Mouse (Mus musculus) embryonic facial prominence, embryonic 10.5 days (tissue): ENCODE data around the gene Arhgef39. TPM values are rescaled to one million over a fixed set of nuclear protein-coding genes. Genes with fewer than 3 reads are reported as not detected.
A peak's percentile ranks its signal among the peaks of the same experiment; 100 is the strongest.

Source experiments
- DNase-seq: peaks from one replicate; pipeline ENCODE4 v3.0.0-alpha.2; 2017; ENCODE audit warnings: low spot score
- H3K27ac ChIP-seq: fragments of 300-500 bp; sonication (generic); replicated peaks from 2 replicates; pipeline ENCODE4 v1.5.1; 2016; ENCODE audit warnings: mild to moderate bottlenecking
- H3K27me3 ChIP-seq: fragments of 300-500 bp; sonication (generic); replicated peaks from 2 replicates; pipeline ENCODE4 v1.6.1; 2016; ENCODE audit warnings: low read depth, mild to moderate bottlenecking; ENCODE audit not compliant: poor library complexity, severe bottlenecking
- H3K36me3 ChIP-seq: fragments of 300-500 bp; sonication (generic); replicated peaks from 2 replicates; pipeline ENCODE4 v1.6.1; 2016; ENCODE audit warnings: mild to moderate bottlenecking, moderate library complexity
- H3K4me1 ChIP-seq: fragments of 300-500 bp; sonication (generic); 2 replicates; pipeline ENCODE4 v1.6.1; 2016
- H3K4me3 ChIP-seq: fragments of 300-500 bp; sonication (generic); 2 replicates; pipeline ENCODE4 v1.5.1; 2016; ENCODE audit warnings: mild to moderate bottlenecking, moderate library complexity
- H3K9me3 ChIP-seq: fragments of 300-500 bp; sonication (generic); 2 replicates; pipeline ENCODE4 v1.6.1; 2016; ENCODE audit warnings: mild to moderate bottlenecking
- WGBS: fragments of 180-500 bp; shearing (Covaris S2); methylation state at CpG from one replicate; pipeline ENCODE4 v1.1.7; 2016; 5-methylcytosine and 5-hydroxymethylcytosine counted together
- polyA plus RNA-seq: library from polyadenylated mRNA; unstranded; fragments of >200 nt; fragmentation: Nextera tagmentation; extraction: Ambion mirVana; gene quantifications from 2 replicates; pipeline ENCODE4 v1.2.1, GENCODE M21; 2016

The Arhgef39 gene
- polyA plus RNA-seq, 1 experiment from 2014 or later, result 48.2 TPM

- Histone ChIP-seq H3K9me3 (no peaks in the 10 kb centered on the region), H3K4me1 (peaks cover 75% of the 10 kb centered on the region), H3K27me3 (peaks cover 70% of the 10 kb centered on the region), H3K36me3 (peaks cover 30% of the 10 kb centered on the region), H3K27ac (no peak overlapping the region), H3K4me3 (peak overlapping the region; percentile 39)
- WGBS, result 13% methylated on average over 6 of the region's 6 CpGs
- peak; percentile 88 for DNase-seq
These were observed 20.5 kb upstream of the Arhgef39 start for GRCm38 (mm10) chr4:43519956-43520355.

GRCm38 (mm10) chr4:43519551-43519950 is 20.1 kb upstream of the Arhgef39 start:
- 12% methylated on average over 10 of the region's 10 CpGs for WGBS
- DNase-seq, result peak; percentile 39
- no peak overlapping the region for H3K27ac ChIP-seq

GRCm38 (mm10) chr4:43515764-43516708 is 16.5 kb upstream of the Arhgef39 start:
- no peaks in the 10 kb centered on the region for H3K9me3 ChIP-seq
- H3K27ac ChIP-seq, result no peak overlapping the region
- H3K4me3 ChIP-seq, result no peak overlapping the region
- 71% methylated on average over 11 of the region's 11 CpGs for WGBS
- peaks cover 30% of the 10 kb centered on the region for H3K36me3 ChIP-seq
- peaks cover 45% of the 10 kb centered on the region for H3K4me1 ChIP-seq
- no peak for DNase-seq
- H3K27me3 ChIP-seq, result peaks cover 35% of the 10 kb centered on the region

More at GRCm38 (mm10) chr4:43519551-43519950, 20.1 kb upstream of the Arhgef39 start:
- H3K9me3 ChIP-seq, result no peaks in the 10 kb centered on the region
- H3K27me3 ChIP-seq, result peaks cover 65% of the 10 kb centered on the region
- H3K4me3 ChIP-seq, result peak overlapping the region; percentile 39
- H3K4me1 ChIP-seq, result peaks cover 72% of the 10 kb centered on the region
- peaks cover 30% of the 10 kb centered on the region for H3K36me3 ChIP-seq

GRCm38 (mm10) chr4:43513791-43514190 is 14.3 kb upstream of the Arhgef39 start:
- Histone ChIP-seq H3K27me3 (peaks cover 33% of the 10 kb centered on the region), H3K9me3 (no peaks in the 10 kb centered on the region), H3K4me3 (no peak overlapping the region), H3K36me3 (peaks cover 27% of the 10 kb centered on the region), H3K4me1 (peaks cover 31% of the 10 kb centered on the region), H3K27ac (no peak overlapping the region)
- WGBS, result 80% methylated on average over 4 of the region's 4 CpGs
- no peak for DNase-seq

- H3K4me3 ChIP-seq, result no peak overlapping the region
- WGBS, result 86% methylated on average over 4 of the region's 4 CpGs
These were observed 13.8 kb upstream of the Arhgef39 start for GRCm38 (mm10) chr4:43513300-43513699.

GRCm38 (mm10) chr4:43512653-43513052 is 13.2 kb upstream of the Arhgef39 start:
- no peak for DNase-seq
- 72% methylated on average over 7 of the region's 7 CpGs for WGBS
- Histone ChIP-seq H3K27ac (no peak overlapping the region), H3K4me1 (peaks cover 33% of the 10 kb centered on the region), H3K36me3 (peaks cover 20% of the 10 kb centered on the region), H3K9me3 (no peaks in the 10 kb centered on the region), H3K4me3 (no peak overlapping the region), H3K27me3 (peaks cover 33% of the 10 kb centered on the region)

More at GRCm38 (mm10) chr4:43513300-43513699, 13.8 kb upstream of the Arhgef39 start:
- Histone ChIP-seq H3K27ac (no peak overlapping the region), H3K36me3 (peaks cover 25% of the 10 kb centered on the region), H3K9me3 (no peaks in the 10 kb centered on the region), H3K27me3 (peaks cover 33% of the 10 kb centered on the region), H3K4me1 (peaks cover 31% of the 10 kb centered on the region)
- no peak for DNase-seq

- peaks cover 39% of the 10 kb centered on the region for H3K4me1 ChIP-seq
- 74% methylated on average over 19 of the region's 19 CpGs for WGBS
These were observed 12.4 kb upstream of the Arhgef39 start for GRCm38 (mm10) chr4:43511675-43512454.

GRCm38 (mm10) chr4:43509109-43509508 is 9.6 kb upstream of the Arhgef39 start:
- peak overlapping the region; percentile 79 for H3K27ac ChIP-seq
- peaks cover 53% of the 10 kb centered on the region for H3K27me3 ChIP-seq
- H3K36me3 ChIP-seq, result no peaks in the 10 kb centered on the region
- 28% methylated on average over 9 of the region's 9 CpGs for WGBS
- no peaks in the 10 kb centered on the region for H3K9me3 ChIP-seq
- peaks cover 38% of the 10 kb centered on the region for H3K4me1 ChIP-seq
- DNase-seq, result no peak
- H3K4me3 ChIP-seq, result peak overlapping the region; percentile 60

More at GRCm38 (mm10) chr4:43511675-43512454, 12.4 kb upstream of the Arhgef39 start:
- DNase-seq, result peak; percentile 7
- peaks cover 41% of the 10 kb centered on the region for H3K27me3 ChIP-seq
- no peak overlapping the region for H3K27ac ChIP-seq
- H3K4me3 ChIP-seq, result no peak overlapping the region
- peaks cover 12% of the 10 kb centered on the region for H3K36me3 ChIP-seq
- H3K9me3 ChIP-seq, result no peaks in the 10 kb centered on the region

GRCm38 (mm10) chr4:43508666-43508997 is 9.1 kb upstream of the Arhgef39 start:
- peak overlapping the region; percentile 79 for H3K27ac ChIP-seq
- H3K27me3 ChIP-seq, result peaks cover 54% of the 10 kb centered on the region
- H3K36me3 ChIP-seq, result no peaks in the 10 kb centered on the region
- peak; percentile 71 for DNase-seq
- 9% methylated on average over 13 of the region's 13 CpGs for WGBS
- H3K4me1 ChIP-seq, result peaks cover 38% of the 10 kb centered on the region
- no peaks in the 10 kb centered on the region for H3K9me3 ChIP-seq
- peak overlapping the region; percentile 60 for H3K4me3 ChIP-seq

- Histone ChIP-seq H3K36me3 (no peaks in the 10 kb centered on the region), H3K27ac (peak overlapping the region; percentile 79), H3K27me3 (peaks cover 59% of the 10 kb centered on the region), H3K4me1 (peaks cover 38% of the 10 kb centered on the region), H3K9me3 (no peaks in the 10 kb centered on the region), H3K4me3 (peak overlapping the region; percentile 60)
- peak; percentile 45 for DNase-seq
- WGBS, result 13% methylated on average over 22 of the region's 22 CpGs
These were observed 8.6 kb upstream of the Arhgef39 start for GRCm38 (mm10) chr4:43507938-43508665.

GRCm38 (mm10) chr4:43506536-43507185 is 7.2 kb upstream of the Arhgef39 start, which contains the start of gene Car9:
TSS of gene Car9 (plus strand) at chr4:43506966.
- H3K9me3 ChIP-seq, result no peaks in the 10 kb centered on the region
- peaks cover 32% of the 10 kb centered on the region for H3K4me1 ChIP-seq
- H3K4me3 ChIP-seq, result peak within 1 kb of the TSS; percentile 60
- WGBS, result 50% methylated on average over 9 of the region's 9 CpGs
- H3K36me3 ChIP-seq, result no peaks in the 10 kb centered on the region
- peak within 1 kb of the TSS; percentile 48; the same call in 1 of the 2 replicates for H3K27ac ChIP-seq
- H3K27me3 ChIP-seq, result peaks cover 64% of the 10 kb centered on the region
- DNase-seq, result no peak
